Mouse (Mus musculus) right cerebral cortex, adult 18-20 months (tissue): ENCODE data around the gene Tbc1d4.

Source experiments
- DNase-seq: peaks from one replicate; pipeline ENCODE4 v3.0.0; 2022; ENCODE audit warnings: mixed read lengths

Tbc1d4 gene

DNA sequence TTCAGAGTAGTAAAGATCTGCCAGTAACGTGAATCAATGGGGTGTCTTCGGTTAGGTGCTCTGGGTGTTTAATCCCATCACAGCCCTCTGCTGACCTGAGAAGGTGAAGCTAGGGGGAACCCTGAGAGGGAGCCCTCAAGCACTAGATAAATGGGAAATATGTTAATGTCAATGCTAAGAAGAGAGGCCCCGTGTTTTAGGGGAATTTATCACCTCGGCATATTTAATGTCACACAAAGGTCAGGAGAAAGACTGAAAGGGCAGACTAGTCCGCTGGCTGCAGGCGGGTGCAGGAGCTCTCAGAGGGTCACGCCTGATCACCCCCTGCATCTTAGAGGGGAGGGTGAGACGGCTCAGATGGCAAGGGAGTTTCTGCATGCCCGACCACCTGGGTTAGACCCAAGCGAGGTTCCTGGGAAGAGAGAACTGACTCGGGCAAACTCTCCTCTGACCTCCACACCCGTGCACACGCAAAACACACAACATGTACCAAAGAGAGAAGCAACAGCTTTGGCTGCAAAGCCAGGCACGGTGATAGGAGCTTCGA is 120.7 kb downstream of the Tbc1d4 start:
- DNase-seq = no peak

DNA sequence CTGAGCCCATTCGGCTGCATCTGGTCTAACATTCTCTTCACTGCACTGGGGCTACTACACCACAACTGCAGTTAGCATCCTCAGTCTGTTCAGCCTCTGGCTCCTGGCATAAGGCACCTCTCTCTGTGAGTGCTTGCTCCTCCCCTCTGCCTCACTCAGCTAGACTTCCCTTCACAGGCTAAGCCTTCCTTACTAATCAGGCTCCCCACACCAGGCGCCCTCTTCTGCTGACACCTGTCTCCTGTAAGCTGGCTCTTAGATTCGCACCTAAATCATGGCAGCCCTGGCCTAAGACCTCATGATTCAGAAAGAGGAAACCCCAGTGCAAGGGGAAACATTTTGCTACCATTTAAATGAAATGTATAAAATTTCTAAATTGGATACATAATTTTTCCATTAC is 122.4 kb downstream of the Tbc1d4 start:
- no peak for DNase-seq

GRCm38 (mm10) chr14:101483230-101483629 is 125.8 kb downstream of the Tbc1d4 start:
- no peak for DNase-seq

DNA sequence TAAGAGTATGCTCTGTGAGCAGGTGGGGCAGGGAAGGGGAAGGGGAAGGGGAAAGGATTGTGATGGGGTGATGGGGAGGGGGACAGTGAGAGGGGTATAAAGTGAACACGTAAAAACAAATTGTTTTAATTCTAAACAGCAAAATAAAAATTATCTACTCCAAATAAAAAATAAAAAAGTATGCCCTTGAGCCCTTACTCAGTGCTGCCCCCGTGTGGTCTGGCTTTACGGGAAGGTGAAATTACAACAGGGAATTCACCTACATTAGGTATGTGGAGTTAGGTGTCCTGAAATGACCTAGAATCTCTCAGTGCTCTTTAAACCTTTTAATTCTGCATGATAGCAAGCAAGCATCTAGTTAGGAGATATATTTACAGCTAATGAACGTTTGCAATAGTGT is 126.7 kb downstream of the Tbc1d4 start:
- DNase-seq = no peak

DNA sequence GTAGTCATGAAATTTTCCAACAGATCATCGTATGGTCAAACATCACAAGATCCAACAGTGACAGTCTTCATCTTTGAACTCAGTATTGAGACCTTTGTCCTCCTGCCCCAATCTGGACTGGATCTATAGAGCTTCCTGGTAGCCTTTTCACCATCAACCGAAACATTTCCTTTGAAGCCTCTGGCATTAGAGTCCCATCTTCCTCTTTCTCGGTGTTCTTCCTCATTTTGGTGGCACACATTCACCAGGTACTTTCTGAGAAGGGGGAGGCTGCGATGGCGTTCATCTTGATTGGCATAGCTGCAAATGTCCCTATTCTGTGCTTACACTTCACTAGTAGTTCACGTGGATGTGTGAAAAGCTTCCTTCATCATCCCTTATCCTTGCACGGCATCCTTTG is 127.8 kb downstream of the Tbc1d4 start:
- DNase-seq = no peak

DNA sequence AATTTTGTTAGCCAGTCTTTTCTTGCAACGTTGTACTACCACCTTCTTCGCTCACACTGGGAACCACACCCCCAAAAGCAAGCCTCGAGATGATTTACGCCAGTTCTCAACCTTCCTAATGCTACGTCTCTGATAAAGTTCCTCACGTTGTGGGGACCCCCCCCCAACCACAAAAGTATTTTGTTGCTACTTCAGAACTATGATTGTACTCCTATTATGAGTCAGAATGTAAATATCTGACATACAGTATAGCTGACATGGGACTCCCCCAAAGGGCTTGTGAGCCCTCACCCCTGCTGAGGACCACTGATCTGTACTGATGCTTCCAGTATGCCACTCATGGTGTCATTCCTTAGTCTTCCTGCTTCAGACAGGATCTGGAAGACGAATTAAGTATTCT is 128.4 kb downstream of the Tbc1d4 start:
- DNase-seq = no peak

DNA sequence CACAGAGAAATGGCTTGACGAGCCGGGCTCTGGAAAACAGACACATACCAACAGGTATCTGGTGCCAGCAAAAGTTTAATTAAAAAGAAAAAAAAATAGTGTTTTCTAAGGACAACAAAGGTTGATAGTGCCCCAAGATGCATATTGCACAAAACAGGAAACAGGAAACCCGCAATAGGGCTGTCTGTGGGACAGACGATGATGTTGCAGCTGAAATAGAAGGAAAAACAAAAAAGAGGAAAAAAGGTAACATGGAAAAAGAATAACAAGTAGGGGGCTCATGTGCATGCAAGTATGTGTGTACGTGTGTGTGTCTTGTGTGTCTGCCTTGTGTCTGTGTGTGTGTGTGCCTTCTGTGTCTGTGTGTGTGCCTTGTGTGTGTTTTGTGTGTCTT is 131.2 kb downstream of the Tbc1d4 start:
- DNase-seq = no peak

GRCm38 (mm10) chr14:101477081-101477826 is 131.7 kb downstream of the Tbc1d4 start:
- DNase-seq = no peak

- DNase-seq = no peak
These were observed 139.4 kb downstream of the Tbc1d4 start for GRCm38 (mm10) chr14:101469475-101470093.

DNA sequence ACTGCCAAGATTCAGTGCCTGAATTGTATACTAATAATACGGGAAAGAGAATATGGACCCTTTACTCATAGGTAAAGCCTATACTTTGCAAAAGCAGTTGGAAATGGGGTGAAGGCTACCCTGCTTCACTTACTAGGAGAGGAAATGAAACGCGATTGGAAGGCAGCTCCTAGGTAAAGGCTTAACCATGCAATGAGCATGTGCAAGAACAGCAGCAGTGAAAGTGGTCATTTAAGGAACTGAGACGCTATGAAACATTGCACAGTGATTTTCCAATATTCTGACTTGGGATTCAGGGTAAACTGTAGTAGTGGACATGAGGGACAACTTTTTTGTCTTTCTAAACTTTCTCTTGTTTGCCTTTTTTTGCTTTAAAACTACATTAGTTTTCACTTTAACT is 140.8 kb downstream of the Tbc1d4 start:
- no peak for DNase-seq

- DNase-seq = no peak
These were observed 141.5 kb downstream of the Tbc1d4 start for GRCm38 (mm10) chr14:101467532-101467931.

- no peak for DNase-seq
These were observed 142.5 kb downstream of the Tbc1d4 start for GRCm38 (mm10) chr14:101466521-101466920.

DNA sequence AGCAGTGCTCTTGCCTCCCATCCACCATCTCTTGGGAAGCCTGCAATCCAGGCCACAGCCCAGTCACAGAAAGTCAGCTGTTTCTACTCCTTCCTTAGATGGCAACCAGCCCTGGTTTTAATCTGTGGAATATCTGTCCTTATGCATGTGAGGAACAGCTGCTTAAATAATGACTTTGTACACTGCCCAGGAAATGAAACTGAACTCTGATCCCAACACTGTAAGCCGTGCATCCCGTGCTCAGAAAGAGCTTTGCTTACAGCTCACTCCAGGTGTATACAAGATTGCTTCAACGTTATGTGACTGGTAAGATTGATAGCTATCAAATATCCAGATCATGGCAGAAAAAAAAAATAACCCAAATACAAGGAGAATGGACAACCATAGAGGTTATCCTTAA is 143.1 kb downstream of the Tbc1d4 start:
- no peak for DNase-seq

DNA sequence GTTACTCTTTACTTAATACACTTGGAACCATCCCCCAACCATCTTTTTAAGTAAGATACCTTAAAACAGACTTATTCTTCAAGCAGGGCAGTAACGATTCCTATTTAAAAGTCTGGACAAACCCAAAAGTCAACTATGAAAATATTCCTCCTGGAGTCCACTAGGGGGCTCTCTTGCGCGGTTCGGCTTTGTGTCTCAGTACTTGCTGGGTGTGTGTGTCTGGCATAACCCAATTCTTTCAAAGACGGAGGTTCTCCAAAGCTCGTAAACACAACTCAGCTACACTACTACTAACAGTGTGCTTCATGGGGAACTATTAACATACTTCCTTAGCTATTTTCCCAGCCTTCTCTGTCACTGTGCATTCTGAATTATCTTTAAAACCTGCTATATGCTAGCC is 148.2 kb downstream of the Tbc1d4 start:
- peak; percentile 67 for DNase-seq

- DNase-seq = no peak
These were observed 156.1 kb downstream of the Tbc1d4 start for GRCm38 (mm10) chr14:101452915-101453314.

GRCm38 (mm10) chr14:101447857-101448256 is 161.1 kb downstream of the Tbc1d4 start:
- no peak for DNase-seq

DNA sequence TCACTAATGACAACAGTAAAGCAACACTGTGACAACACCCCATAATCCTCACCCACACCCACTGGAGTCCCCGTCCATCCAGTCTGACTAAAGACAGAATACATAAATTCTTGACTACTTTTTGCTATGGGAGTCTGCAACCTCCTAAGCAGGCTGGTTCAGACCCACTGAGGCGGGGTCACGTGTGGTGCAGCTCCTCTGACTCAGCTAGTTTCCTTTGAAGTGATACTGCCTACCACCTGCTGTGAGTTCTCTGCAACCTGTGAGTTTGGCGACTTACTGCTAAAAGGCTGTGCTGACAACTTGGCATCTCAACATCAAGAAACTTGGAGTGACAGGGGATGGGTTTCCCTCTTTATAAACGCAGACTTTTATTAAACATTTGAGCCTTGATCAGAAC is 163.8 kb downstream of the Tbc1d4 start:
- no peak for DNase-seq

DNA sequence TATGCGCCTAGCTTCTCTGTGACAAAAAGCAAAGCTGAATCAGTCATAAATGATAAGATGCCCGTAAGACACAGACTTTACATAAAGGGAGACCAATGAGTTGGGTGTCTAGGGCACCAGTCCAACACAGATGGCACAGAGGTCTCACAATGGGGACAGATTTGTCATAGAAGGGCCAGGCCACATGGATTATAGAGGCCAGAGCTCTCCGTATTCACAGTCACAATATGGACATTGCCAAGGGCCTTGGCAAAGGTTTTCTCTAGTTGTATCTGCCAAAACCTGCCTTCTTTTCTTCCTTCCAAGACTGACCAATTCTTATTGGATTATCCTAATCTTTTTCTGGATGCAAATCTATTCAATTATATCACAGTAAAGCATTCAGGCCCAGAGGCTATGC is 171.1 kb downstream of the Tbc1d4 start:
- DNase-seq = no peak

DNA sequence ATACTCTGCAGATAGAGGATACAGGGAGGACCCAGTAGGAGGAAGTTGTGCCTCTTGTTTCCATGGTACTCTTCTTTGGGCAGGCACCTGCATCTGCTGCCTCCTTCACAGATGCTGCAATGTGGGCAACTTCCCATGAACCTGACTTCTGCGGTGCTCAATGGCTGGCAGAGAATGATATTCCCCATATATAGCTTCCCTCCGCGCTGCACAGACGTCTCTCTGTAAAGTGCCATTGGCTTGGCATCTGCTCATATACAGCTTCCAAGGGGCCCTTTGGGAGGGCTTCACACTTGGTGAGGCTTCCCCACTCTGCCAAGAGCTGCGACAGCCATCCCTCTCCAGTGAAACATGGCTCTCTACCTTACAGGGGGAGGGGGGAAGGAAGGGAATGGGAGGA is 178.5 kb downstream of the Tbc1d4 start:
- peak; percentile 19 for DNase-seq

GRCm38 (mm10) chr14:101428805-101429516 is 180.0 kb downstream of the Tbc1d4 start:
- no peak for DNase-seq

DNA sequence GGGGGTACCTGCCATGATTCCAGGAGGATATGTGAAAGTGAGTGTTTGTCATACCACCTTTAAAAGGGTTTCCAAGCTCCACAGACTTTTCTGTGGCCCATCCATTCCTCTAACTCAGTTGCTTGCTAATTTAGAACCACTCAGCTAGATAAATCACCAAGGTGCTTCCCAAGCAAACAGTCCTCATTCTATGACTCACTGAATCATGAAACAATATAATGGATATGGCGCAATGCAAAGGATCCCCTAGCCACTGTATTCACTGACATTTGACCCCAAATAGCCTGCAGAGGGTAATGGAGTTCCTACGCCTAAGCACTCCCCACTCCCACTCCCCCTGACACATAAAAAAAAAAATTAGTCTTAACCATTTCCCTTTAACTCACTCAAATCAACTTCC is 191.3 kb downstream of the Tbc1d4 start:
- no peak for DNase-seq
